Mouse (Mus musculus) thymus, adult 2 months (tissue): ENCODE measurements at regions not wholly inside any gene's neighbourhood (a gene's known extent, or its start where the extent isn't known, plus 50 kb on each side); places are given as distances from the start of the nearest gene placed in this dataset.

Experiments used
- CTCF ChIP-seq: fragments of 200-500 bp; IDR thresholded peaks from 2 replicates; pipeline ENCODE4 v1.5.1; 2012; ENCODE audit warnings: mild to moderate bottlenecking, control low read depth, low read length, moderate library complexity, borderline replicate concordance; ENCODE audit not compliant: control insufficient read depth, poor library complexity, insufficient read depth; ENCODE audit errors: extremely low read depth
- POLR2A ChIP-seq: fragments of 200-500 bp; IDR thresholded peaks from 2 replicates; pipeline ENCODE4 v1.6.1; 2012; ENCODE audit warnings: mild to moderate bottlenecking, low read length, control low read depth, moderate library complexity; ENCODE audit not compliant: control insufficient read depth, poor library complexity, insufficient read depth; ENCODE audit errors: extremely low read depth

GRCm38 (mm10) chr3:21265491-21265890 lies 811.0 kb upstream of the Tbl1xr1 start:
- no peak for TF ChIP-seq CTCF
- no peak for TF ChIP-seq POLR2A
